Mouse (Mus musculus) E14TG2a.4 (cell line): ENCODE data around the gene Wdcp.
"Not testable (repeated sequence)": the region's sequence is repeated elsewhere in the genome, so short reads cannot be mapped to it uniquely, and the experiment has no call there.

Experiments used
- CTCF ChIP-seq: conservative IDR thresholded peaks from 2 replicates; pipeline ENCODE4 v1.5.1; 2014; ENCODE audit warnings: low read length
- POU5F1 ChIP-seq: IDR thresholded peaks from 2 replicates; pipeline ENCODE4 v1.6.1; 2014; ENCODE audit warnings: low read length, borderline replicate concordance

DNA sequence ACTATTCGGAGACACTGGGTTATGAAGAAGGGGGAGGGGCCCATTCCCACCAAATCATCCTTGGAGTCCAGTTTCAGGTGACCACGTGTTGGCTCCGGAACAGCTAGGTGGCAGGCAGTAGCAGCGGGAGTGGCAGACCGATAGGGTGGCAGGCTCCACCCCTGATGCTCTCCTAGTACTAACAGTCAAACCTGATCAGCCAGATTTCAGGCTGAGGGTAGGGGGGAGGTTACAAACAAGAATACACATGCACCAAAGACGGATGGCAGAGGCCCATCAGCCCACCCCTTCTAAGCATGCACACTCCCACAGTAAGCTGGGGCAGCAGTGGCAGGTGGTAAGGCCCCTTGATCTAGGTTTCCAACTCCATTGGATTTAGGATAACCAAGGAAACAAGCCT lies 45.6 kb upstream of the Wdcp start:
- not testable (repeated sequence) for TF ChIP-seq CTCF, POU5F1
